Mouse (Mus musculus) forebrain, embryonic 11.5 days (tissue): ENCODE measurements at regions not wholly inside any gene's neighbourhood (a gene's known extent, or its start where the extent isn't known, plus 50 kb on each side); places are given as distances from the start of the nearest gene placed in this dataset.

ENCODE experiments used
- ATAC-seq: fragments of 200-750 bp; cut with Nextera tagmentation; replicated peaks from 2 replicates; pipeline ENCODE4 v1.8.0; 2017; ENCODE audit warnings: moderate TSS enrichment; ENCODE audit not compliant: low FRiP score
- DNase-seq: peaks from one replicate; pipeline ENCODE4 v3.0.0-alpha.2; 2017; ENCODE audit warnings: low spot score
- H3K27ac ChIP-seq: fragments of 300-500 bp; sonication (generic); 2 replicates; pipeline ENCODE4 v1.5.1; 2014; ENCODE audit warnings: low read depth, low read length
- H3K27me3 ChIP-seq: fragments of 300-500 bp; sonication (generic); 2 replicates; pipeline ENCODE4 v1.6.1; 2014; ENCODE audit warnings: mild to moderate bottlenecking, low read length, mixed read lengths; ENCODE audit not compliant: control insufficient read depth, insufficient read depth
- H3K36me3 ChIP-seq: fragments of 300-500 bp; sonication (generic); 2 replicates; pipeline ENCODE4 v1.6.1; 2014; ENCODE audit warnings: mild to moderate bottlenecking, low read length, moderate library complexity, mixed read lengths; ENCODE audit not compliant: control insufficient read depth, insufficient read depth
- H3K4me1 ChIP-seq: fragments of 300-500 bp; sonication (generic); replicated peaks from 2 replicates; pipeline ENCODE4 v1.6.1; 2014; ENCODE audit warnings: low read length, mixed read lengths; ENCODE audit not compliant: control insufficient read depth, insufficient read depth
- H3K4me2 ChIP-seq: fragments of 300-500 bp; sonication (generic); 2 replicates; pipeline ENCODE4 v1.6.1; 2014; ENCODE audit warnings: low read depth, mild to moderate bottlenecking, low read length, moderate library complexity, mixed read lengths; ENCODE audit not compliant: severe bottlenecking
- H3K4me3 ChIP-seq: fragments of 300-500 bp; sonication (generic); 2 replicates; pipeline ENCODE4 v1.5.1; 2014; ENCODE audit warnings: low read depth, low read length
- H3K9ac ChIP-seq: fragments of 300-500 bp; sonication (generic); 2 replicates; pipeline ENCODE4 v1.6.1; 2014; ENCODE audit warnings: low read length
- H3K9me3 ChIP-seq: fragments of 300-500 bp; sonication (generic); 2 replicates; pipeline ENCODE4 v1.6.1; 2016; ENCODE audit warnings: low read length, mixed read lengths; ENCODE audit not compliant: control insufficient read depth
- WGBS: fragments of 180-500 bp; shearing (Covaris S2); extraction: QIAGEN DNeasy Blood & Tissue Kit; methylation state at CpG from one replicate; pipeline ENCODE4 v1.1.7; 2014; 5-methylcytosine and 5-hydroxymethylcytosine counted together

DNA sequence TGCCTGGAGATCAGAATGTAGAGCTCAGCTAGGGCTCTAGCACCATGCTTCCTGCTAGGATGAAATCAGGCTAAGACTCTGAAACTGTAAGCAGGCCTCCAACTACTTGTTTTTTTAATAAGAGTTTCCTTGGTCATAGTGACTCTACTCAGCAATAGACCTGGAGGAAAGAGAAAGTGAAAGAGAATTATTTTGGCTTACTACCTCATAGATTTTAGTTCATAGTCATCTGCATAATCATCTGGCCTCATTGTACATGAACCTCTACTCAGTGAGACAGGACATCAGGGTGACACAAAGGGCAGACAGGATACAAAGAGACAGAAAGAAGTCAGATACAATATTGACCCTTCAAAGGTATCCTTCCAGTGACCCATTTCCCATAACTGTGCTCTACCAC lies 156.3 kb upstream of the Klf6 start:
- Histone ChIP-seq H3K9me3 (no peaks in the 10 kb centered on the region), H3K36me3 (no peaks in the 10 kb centered on the region), H3K27me3 (no peaks in the 10 kb centered on the region), H3K4me1 (no peaks in the 10 kb centered on the region), H3K27ac (no peak overlapping the region), H3K4me2 (no peak overlapping the region), H3K4me3 (no peak overlapping the region), H3K9ac (no peak overlapping the region)
- ATAC-seq = no peak
- no peak for DNase-seq

DNA sequence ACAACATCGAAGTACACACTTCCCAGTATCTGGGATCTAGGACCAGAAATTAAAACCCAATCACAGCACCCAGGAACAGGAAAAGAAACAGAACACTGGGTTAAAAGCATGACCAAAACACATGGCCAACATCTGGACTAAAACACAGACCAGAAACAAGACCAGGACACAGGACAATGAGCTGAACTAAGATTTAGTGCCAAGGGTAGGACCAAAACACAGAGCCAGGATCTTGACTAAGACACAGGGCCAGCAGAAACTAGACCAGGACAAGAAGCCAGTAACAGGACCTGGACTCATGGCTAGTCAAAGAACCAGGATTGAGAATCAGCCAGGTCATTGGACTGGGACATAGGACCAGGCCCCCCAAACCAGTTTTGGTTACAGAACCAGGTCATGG lies 149.6 kb upstream of the Klf6 start:
- Histone ChIP-seq H3K4me1 (no peaks in the 10 kb centered on the region), H3K9me3 (no peaks in the 10 kb centered on the region), H3K4me2 (no peak overlapping the region), H3K27me3 (no peaks in the 10 kb centered on the region), H3K4me3 (no peak overlapping the region), H3K36me3 (no peaks in the 10 kb centered on the region), H3K27ac (no peak overlapping the region), H3K9ac (no peak overlapping the region)
- DNase-seq (no peak), ATAC-seq (no peak)
- 88% methylated on average over 1 of the region's 1 CpGs for WGBS

DNA sequence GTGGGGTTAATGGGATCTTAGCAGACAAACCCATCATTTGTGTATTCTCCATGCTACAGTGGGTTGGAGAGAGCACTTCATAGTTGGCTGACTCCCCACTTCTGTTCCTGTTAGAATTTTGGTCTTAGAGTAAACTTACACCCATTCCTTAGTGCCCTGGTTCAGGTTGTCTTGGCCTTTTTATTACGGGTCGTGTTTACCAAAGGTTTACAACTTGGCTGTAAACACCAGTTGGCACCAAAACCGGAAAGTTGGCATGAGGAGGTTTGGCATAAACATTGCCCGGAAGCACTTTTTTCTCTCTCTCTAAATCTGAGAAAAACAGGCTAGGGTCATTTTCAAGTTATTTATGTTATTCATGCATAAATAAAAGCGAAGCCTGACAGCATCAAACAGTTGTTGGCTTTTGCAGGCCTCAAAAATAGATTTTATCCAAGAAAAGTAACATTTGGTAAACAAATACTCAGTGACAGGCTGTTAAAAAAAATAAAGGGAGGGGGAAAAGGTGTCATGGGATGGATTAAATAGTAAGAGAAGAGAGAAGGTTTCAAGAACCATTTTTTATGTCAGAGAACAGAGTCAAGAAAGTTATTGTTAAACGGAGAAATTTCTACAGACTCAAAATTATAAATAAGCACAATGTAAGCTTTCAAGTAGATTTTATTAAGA lies 148.0 kb upstream of the Klf6 start:
- H3K9me3 ChIP-seq = no peaks in the 10 kb centered on the region
- 90% methylated on average over 6 of the region's 6 CpGs for WGBS

DNA sequence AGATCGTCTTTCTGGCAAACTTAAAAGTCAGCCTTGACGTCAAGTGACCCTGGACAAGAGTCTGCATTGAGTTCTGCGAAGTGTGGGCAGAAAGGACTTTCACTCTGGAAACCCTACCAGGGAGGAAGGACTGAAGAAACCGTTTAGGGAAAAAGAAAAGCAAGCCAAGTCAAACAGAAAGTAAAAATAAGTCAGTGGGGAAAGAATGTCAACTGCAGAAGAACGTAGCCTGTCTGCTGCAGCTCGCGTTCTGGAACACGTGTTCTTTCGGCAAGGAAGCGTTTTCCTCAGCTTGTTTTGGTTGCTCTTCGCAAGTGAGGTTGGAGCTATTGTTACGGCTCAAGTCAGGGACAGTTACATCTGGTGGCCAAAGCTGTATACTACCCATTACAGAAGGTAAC lies 147.1 kb upstream of the Klf6 start:
- Histone ChIP-seq H3K4me2 (no peak overlapping the region), H3K9me3 (no peaks in the 10 kb centered on the region), H3K27me3 (no peaks in the 10 kb centered on the region), H3K4me3 (no peak overlapping the region), H3K4me1 (no peaks in the 10 kb centered on the region), H3K36me3 (no peaks in the 10 kb centered on the region), H3K27ac (no peak overlapping the region), H3K9ac (no peak overlapping the region)
- WGBS = 87% methylated on average over 12 of the region's 12 CpGs
- DNase-seq = no peak
- no peak for ATAC-seq

More for the DNA sequence above, 148.0 kb upstream of the Klf6 start:
- H3K9ac ChIP-seq = no peak overlapping the region
- no peaks in the 10 kb centered on the region for H3K36me3 ChIP-seq
- no peak overlapping the region for H3K4me3 ChIP-seq
- no peaks in the 10 kb centered on the region for H3K4me1 ChIP-seq
- H3K4me2 ChIP-seq = no peak overlapping the region
- H3K27ac ChIP-seq = no peak overlapping the region
- no peaks in the 10 kb centered on the region for H3K27me3 ChIP-seq
- DNase-seq (no peak), ATAC-seq (no peak)

DNA sequence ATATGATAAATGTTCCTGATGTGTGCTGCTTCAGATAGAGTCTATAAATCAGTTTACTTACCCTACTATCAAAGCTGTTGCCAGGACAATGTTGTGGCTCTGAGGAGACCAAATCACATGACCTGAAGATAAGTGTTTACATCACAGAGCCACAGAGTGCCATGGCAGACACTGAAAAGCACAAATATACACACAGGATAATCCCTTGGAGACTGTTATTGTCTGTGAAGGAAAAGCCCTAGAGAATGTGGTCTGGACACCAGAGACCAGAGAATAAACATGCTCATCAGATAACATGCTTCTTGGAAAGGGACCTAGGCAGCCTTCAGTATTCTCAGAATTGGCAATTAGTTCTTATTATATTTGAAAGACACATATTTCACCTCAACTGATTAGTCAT lies 146.5 kb upstream of the Klf6 start:
- H3K4me1 ChIP-seq = no peaks in the 10 kb centered on the region
- ATAC-seq (no peak), DNase-seq (no peak)
- H3K4me3 ChIP-seq = no peak overlapping the region
- no peak overlapping the region for H3K27ac ChIP-seq
- no peaks in the 10 kb centered on the region for H3K36me3 ChIP-seq
- no peaks in the 10 kb centered on the region for H3K9me3 ChIP-seq
- no peak overlapping the region for H3K4me2 ChIP-seq
- H3K9ac ChIP-seq = no peak overlapping the region
- H3K27me3 ChIP-seq = no peaks in the 10 kb centered on the region

DNA sequence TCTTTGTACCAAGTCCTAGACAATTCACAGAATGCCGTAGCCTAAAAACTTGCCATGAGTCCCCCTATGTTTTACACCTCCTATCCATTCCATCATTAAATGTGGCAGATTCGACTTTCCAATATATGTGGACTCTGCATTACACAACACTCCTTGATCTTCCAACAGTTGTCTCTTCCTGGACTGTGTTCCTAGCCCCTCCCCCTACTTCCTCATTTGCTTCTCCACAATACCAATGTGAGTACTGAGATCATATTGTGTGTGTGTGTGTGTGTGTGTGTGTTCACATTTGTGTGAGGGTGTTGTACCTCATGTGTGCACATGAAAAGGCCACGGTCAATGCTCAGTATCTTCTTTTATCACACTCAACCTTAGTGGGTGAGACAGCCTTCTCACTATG lies 144.5 kb upstream of the Klf6 start:
- H3K4me2 ChIP-seq = no peak overlapping the region
- no peaks in the 10 kb centered on the region for H3K4me1 ChIP-seq
- H3K27me3 ChIP-seq = no peaks in the 10 kb centered on the region
- 83% methylated on average over 3 of the region's 3 CpGs for WGBS
- no peak overlapping the region for H3K27ac ChIP-seq
- no peak overlapping the region for H3K9ac ChIP-seq
- no peaks in the 10 kb centered on the region for H3K9me3 ChIP-seq
- no peaks in the 10 kb centered on the region for H3K36me3 ChIP-seq
- H3K4me3 ChIP-seq = no peak overlapping the region
- no peak for ATAC-seq
- DNase-seq = no peak

DNA sequence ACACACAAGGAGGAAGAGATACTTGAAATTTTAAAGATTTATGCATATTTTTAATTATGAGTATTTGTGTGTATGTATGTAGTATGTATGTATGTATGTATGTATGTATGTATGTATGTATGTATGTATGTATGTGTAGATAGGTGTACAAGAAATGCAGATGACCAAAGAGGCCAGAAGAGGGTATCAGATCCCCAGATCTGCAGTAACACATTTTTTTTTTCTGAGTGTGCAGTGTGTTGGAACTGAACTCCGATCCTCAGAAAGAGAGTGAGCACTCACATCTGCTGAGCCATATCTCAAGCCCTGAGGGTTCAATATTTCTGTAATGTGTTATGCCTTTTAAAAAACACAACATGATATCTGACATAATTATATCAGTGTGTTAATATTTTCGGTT lies 138.0 kb upstream of the Klf6 start:
- Histone ChIP-seq H3K4me1 (no peaks in the 10 kb centered on the region), H3K9me3 (no peaks in the 10 kb centered on the region), H3K4me3 (no peak overlapping the region), H3K9ac (no peak overlapping the region), H3K4me2 (no peak overlapping the region), H3K27me3 (no peaks in the 10 kb centered on the region), H3K36me3 (no peaks in the 10 kb centered on the region), H3K27ac (no peak overlapping the region)
- ATAC-seq = no peak
- no peak for DNase-seq
- 90% methylated on average over 2 of the region's 2 CpGs for WGBS

DNA sequence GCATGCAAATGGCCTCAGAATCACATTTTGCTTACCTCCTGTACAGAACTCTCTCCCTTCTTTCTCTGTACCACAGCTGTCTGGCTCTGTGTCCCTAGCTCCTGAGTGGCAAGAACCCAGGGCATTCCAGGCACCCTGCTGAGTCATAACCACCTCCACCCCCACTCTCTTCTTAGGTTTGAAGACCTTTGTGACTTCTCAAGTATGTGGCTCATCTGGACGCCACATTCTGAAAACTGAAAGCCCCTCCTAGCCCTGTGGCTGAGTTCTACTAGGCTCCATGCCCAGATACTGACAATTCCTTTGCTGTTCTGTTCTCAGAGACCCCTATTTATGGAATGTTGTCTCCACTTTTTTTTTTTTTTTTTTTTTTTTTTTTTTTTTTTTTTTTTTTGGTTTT lies 136.9 kb upstream of the Klf6 start:
- Histone ChIP-seq H3K4me1 (no peaks in the 10 kb centered on the region), H3K9ac (no peak overlapping the region), H3K4me2 (no peak overlapping the region), H3K27ac (no peak overlapping the region), H3K9me3 (no peaks in the 10 kb centered on the region), H3K4me3 (no peak overlapping the region), H3K36me3 (no peaks in the 10 kb centered on the region), H3K27me3 (no peaks in the 10 kb centered on the region)
- DNase-seq (no peak), ATAC-seq (no peak)
- WGBS = 68% methylated on average over 1 of the region's 1 CpGs

DNA sequence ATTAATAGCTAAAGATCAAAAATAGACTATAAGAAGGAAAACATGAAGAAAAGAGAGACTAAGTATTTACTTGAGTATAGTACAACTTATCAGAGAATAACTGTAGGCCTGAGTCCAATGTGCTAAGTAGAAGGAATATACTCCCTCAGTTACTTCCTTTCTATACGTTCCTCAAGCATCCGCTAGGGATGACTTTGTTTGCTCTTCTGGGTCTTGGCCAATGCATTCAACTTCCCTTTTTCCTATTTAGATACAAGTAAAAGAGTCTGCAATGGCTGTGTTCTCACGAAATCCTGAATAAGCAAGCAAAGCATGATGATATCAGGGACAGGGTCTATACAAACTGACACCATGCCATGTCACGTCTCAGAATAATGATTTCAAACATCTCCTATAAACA lies 135.3 kb upstream of the Klf6 start:
- H3K4me1 ChIP-seq = no peaks in the 10 kb centered on the region
- no peak overlapping the region for H3K4me3 ChIP-seq
- H3K9me3 ChIP-seq = no peaks in the 10 kb centered on the region
- DNase-seq (no peak), ATAC-seq (no peak)
- no peaks in the 10 kb centered on the region for H3K36me3 ChIP-seq
- no peak overlapping the region for H3K4me2 ChIP-seq
- H3K9ac ChIP-seq = no peak overlapping the region
- H3K27ac ChIP-seq = no peak overlapping the region
- no peaks in the 10 kb centered on the region for H3K27me3 ChIP-seq
- WGBS = 91% methylated on average over 4 of the region's 4 CpGs
